Mouse (Mus musculus): ENCODE data around the gene Med26.

GRCm38 (mm10) chr8:72451516-72451915, 96.6 kb downstream of the Med26 start:
- TF ChIP-seq CTCF (IDR thresholded peaks at IDR 0.05; ENCODE audit: borderline replicate concordance, insufficient read depth, low read depth, low read length) (no peak), POLR2A (IDR thresholded peaks at IDR 0.05; ENCODE audit: borderline replicate concordance, insufficient read depth, low read length) (no peak)

All from cerebellum, adult 2 months (tissue).